Mouse (Mus musculus): ENCODE results near the gene Cdyl. TPM values are rescaled to one million over a fixed set of nuclear protein-coding genes. Genes with fewer than 3 reads are reported as not detected.

Gene Cdyl
- polyA plus RNA-seq, 1 experiment, result 2.8 TPM

- no peak overlapping the region for H3K27ac ChIP-seq (ENCODE audit: insufficient read depth, low read depth, low read length)
- TF ChIP-seq POLR2A (IDR thresholded peaks at IDR 0.05; ENCODE audit: low read depth, low read length) (no peak), CTCF (conservative IDR thresholded peaks at IDR 0.05; ENCODE audit: insufficient read depth, insufficient read length, low read depth, low read length) (no peak)
- 78% methylated on average over 3 of the region's 3 CpGs for WGBS
Measured at GRCm38 (mm10) chr13:35624831-35625230, 34.8 kb upstream of the Cdyl start.

GRCm38 (mm10) chr13:35625556-35625955 lies 34.1 kb upstream of the Cdyl start:
- Histone ChIP-seq H3K27me3 (replicated peaks; ENCODE audit: control insufficient read depth, insufficient read depth, low read length) (no peaks in the 10 kb centered on the region), H3K36me3 (ENCODE audit: control insufficient read depth, insufficient read depth, low read length) (no peaks in the 10 kb centered on the region), H3K4me1 (ENCODE audit: control insufficient read depth, insufficient read depth, low read length) (no peaks in the 10 kb centered on the region), H3K4me3 (ENCODE audit: insufficient read depth, low read depth, low read length) (no peak overlapping the region), H3K27ac (ENCODE audit: insufficient read depth, low read depth, low read length) (no peak overlapping the region)
- WGBS, result 45% methylated on average over 3 of the region's 3 CpGs
- no peak for TF ChIP-seq CTCF (conservative IDR thresholded peaks at IDR 0.05; ENCODE audit: insufficient read depth, insufficient read length, low read depth, low read length)
- no peak for TF ChIP-seq POLR2A (IDR thresholded peaks at IDR 0.05; ENCODE audit: low read depth, low read length)
- no peak for DNase-seq

More at GRCm38 (mm10) chr13:35624831-35625230, 34.8 kb upstream of the Cdyl start:
- Histone ChIP-seq H3K27me3 (replicated peaks; ENCODE audit: control insufficient read depth, insufficient read depth, low read length) (no peaks in the 10 kb centered on the region), H3K36me3 (ENCODE audit: control insufficient read depth, insufficient read depth, low read length) (no peaks in the 10 kb centered on the region), H3K4me3 (ENCODE audit: insufficient read depth, low read depth, low read length) (no peak overlapping the region), H3K4me1 (ENCODE audit: control insufficient read depth, insufficient read depth, low read length) (no peaks in the 10 kb centered on the region)
- no peak for DNase-seq

GRCm38 (mm10) chr13:35627319-35627718 lies 32.3 kb upstream of the Cdyl start:
- no peak for DNase-seq
- 40% methylated on average over 1 of the region's 1 CpGs for WGBS
- Histone ChIP-seq H3K36me3 (ENCODE audit: control insufficient read depth, insufficient read depth, low read length) (no peaks in the 10 kb centered on the region), H3K27me3 (replicated peaks; ENCODE audit: control insufficient read depth, insufficient read depth, low read length) (no peaks in the 10 kb centered on the region), H3K27ac (ENCODE audit: insufficient read depth, low read depth, low read length) (no peak overlapping the region), H3K4me1 (ENCODE audit: control insufficient read depth, insufficient read depth, low read length) (no peaks in the 10 kb centered on the region), H3K4me3 (ENCODE audit: insufficient read depth, low read depth, low read length) (no peak overlapping the region)
- no peak for TF ChIP-seq POLR2A (IDR thresholded peaks at IDR 0.05; ENCODE audit: low read depth, low read length)
- TF ChIP-seq CTCF (conservative IDR thresholded peaks at IDR 0.05; ENCODE audit: insufficient read depth, insufficient read length, low read depth, low read length), result no peak

- Histone ChIP-seq H3K4me1 (ENCODE audit: control insufficient read depth, insufficient read depth, low read length) (no peaks in the 10 kb centered on the region), H3K27ac (ENCODE audit: insufficient read depth, low read depth, low read length) (no peak overlapping the region), H3K4me3 (ENCODE audit: insufficient read depth, low read depth, low read length) (no peak overlapping the region), H3K27me3 (replicated peaks; ENCODE audit: control insufficient read depth, insufficient read depth, low read length) (no peaks in the 10 kb centered on the region), H3K36me3 (ENCODE audit: control insufficient read depth, insufficient read depth, low read length) (no peaks in the 10 kb centered on the region)
- no peak for TF ChIP-seq POLR2A (IDR thresholded peaks at IDR 0.05; ENCODE audit: low read depth, low read length)
- no peak for TF ChIP-seq CTCF (conservative IDR thresholded peaks at IDR 0.05; ENCODE audit: insufficient read depth, insufficient read length, low read depth, low read length)
- 42% methylated on average over 1 of the region's 1 CpGs for WGBS
- no peak for DNase-seq
Measured at GRCm38 (mm10) chr13:35647132-35647823, 12.4 kb upstream of the Cdyl start.

- Histone ChIP-seq H3K4me3 (ENCODE audit: insufficient read depth, low read depth, low read length) (no peak overlapping the region), H3K27ac (ENCODE audit: insufficient read depth, low read depth, low read length) (no peak overlapping the region), H3K36me3 (ENCODE audit: control insufficient read depth, insufficient read depth, low read length) (no peaks in the 10 kb centered on the region), H3K27me3 (replicated peaks; ENCODE audit: control insufficient read depth, insufficient read depth, low read length) (no peaks in the 10 kb centered on the region), H3K4me1 (ENCODE audit: control insufficient read depth, insufficient read depth, low read length) (no peaks in the 10 kb centered on the region)
- WGBS, result 86% methylated on average over 11 of the region's 11 CpGs
- no peak for DNase-seq
- TF ChIP-seq CTCF (conservative IDR thresholded peaks at IDR 0.05; ENCODE audit: insufficient read depth, insufficient read length, low read depth, low read length), result no peak
- TF ChIP-seq POLR2A (IDR thresholded peaks at IDR 0.05; ENCODE audit: low read depth, low read length), result no peak
Measured at GRCm38 (mm10) chr13:35650284-35650872, 9.3 kb upstream of the Cdyl start.

GRCm38 (mm10) chr13:35652851-35653250 lies 6.8 kb upstream of the Cdyl start:
- Histone ChIP-seq H3K4me1 (ENCODE audit: control insufficient read depth, insufficient read depth, low read length) (no peaks in the 10 kb centered on the region), H3K36me3 (ENCODE audit: control insufficient read depth, insufficient read depth, low read length) (no peaks in the 10 kb centered on the region), H3K27ac (ENCODE audit: insufficient read depth, low read depth, low read length) (no peak overlapping the region), H3K27me3 (replicated peaks; ENCODE audit: control insufficient read depth, insufficient read depth, low read length) (no peaks in the 10 kb centered on the region), H3K4me3 (ENCODE audit: insufficient read depth, low read depth, low read length) (no peak overlapping the region)
- WGBS, result 83% methylated on average over 4 of the region's 4 CpGs
- TF ChIP-seq POLR2A (IDR thresholded peaks at IDR 0.05; ENCODE audit: low read depth, low read length) (no peak), CTCF (conservative IDR thresholded peaks at IDR 0.05; ENCODE audit: insufficient read depth, insufficient read length, low read depth, low read length) (no peak)
- DNase-seq, result no peak

GRCm38 (mm10) chr13:35656853-35657252 lies 2.8 kb upstream of the Cdyl start:
- WGBS, result 94% methylated on average over 2 of the region's 2 CpGs
- Histone ChIP-seq H3K4me1 (ENCODE audit: control insufficient read depth, insufficient read depth, low read length) (no peaks in the 10 kb centered on the region), H3K27ac (ENCODE audit: insufficient read depth, low read depth, low read length) (no peak overlapping the region), H3K36me3 (ENCODE audit: control insufficient read depth, insufficient read depth, low read length) (no peaks in the 10 kb centered on the region), H3K4me3 (ENCODE audit: insufficient read depth, low read depth, low read length) (no peak overlapping the region), H3K27me3 (replicated peaks; ENCODE audit: control insufficient read depth, insufficient read depth, low read length) (no peaks in the 10 kb centered on the region)
- TF ChIP-seq POLR2A (IDR thresholded peaks at IDR 0.05; ENCODE audit: low read depth, low read length) (no peak), CTCF (conservative IDR thresholded peaks at IDR 0.05; ENCODE audit: insufficient read depth, insufficient read length, low read depth, low read length) (no peak)
- DNase-seq, result no peak

Measured in kidney, adult 2 months (tissue).